Mouse (Mus musculus): ENCODE results near the gene D230025D16Rik. TPM values are rescaled to one million over a fixed set of nuclear protein-coding genes. Genes with fewer than 3 reads are reported as not detected.

Gene D230025D16Rik
- polyA plus RNA-seq, 1 experiment from 2014 or later = 14.8 TPM

DNA sequence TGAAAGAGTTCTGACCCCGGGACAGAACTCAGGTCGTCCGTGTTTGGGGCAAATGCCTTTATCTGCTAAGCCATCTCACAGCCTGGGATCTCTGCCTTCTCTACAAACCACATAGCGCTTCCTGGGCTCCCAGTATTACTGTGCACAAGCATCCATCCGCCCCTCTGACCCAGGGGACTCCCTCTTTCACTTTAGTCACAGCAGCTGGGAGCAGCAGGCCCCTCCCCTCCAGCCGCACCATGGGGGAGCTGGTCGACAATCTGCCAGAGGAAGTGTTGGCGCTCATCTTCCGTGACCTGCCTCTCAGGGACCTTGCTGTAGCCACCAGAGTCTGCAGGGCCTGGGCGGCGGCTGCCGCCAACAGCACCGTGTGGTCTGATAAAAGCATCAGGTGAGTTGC, 41.8 kb downstream of the D230025D16Rik start:
- Histone ChIP-seq H3K27ac (ENCODE audit: low read depth, low read length) (no peak overlapping the region), H3K36me3 (ENCODE audit: control insufficient read depth, insufficient read depth) (peaks cover 10% of the 10 kb centered on the region; the same call in 1 of the 2 replicates), H3K4me2 (replicated peaks; ENCODE audit: low read depth) (no peak overlapping the region), H3K27me3 (replicated peaks; ENCODE audit: control insufficient read depth, insufficient read depth, low read length) (peaks cover 40% of the 10 kb centered on the region), H3K9me3 (ENCODE audit: control insufficient read depth) (no peaks in the 10 kb centered on the region), H3K4me3 (ENCODE audit: low read depth, low read length) (no peak overlapping the region), H3K4me1 (replicated peaks; ENCODE audit: control insufficient read depth, insufficient read depth, low read length) (peaks cover 28% of the 10 kb centered on the region), H3K9ac (ENCODE audit: low read depth, low read length) (no peak overlapping the region)
- TF ChIP-seq CTCF (IDR thresholded peaks at IDR 0.05; ENCODE audit: low read depth) = no peak
- ATAC-seq = no peak
- WGBS = 64% methylated on average over 13 of the region's 13 CpGs

GRCm38 (mm10) chr8:105268342-105269074, 43.6 kb downstream of the D230025D16Rik start:
- 15% methylated on average over 65 of the region's 65 CpGs for WGBS
- ATAC-seq = no peak
- no peak for TF ChIP-seq CTCF (IDR thresholded peaks at IDR 0.05; ENCODE audit: low read depth)
- H3K36me3 ChIP-seq (ENCODE audit: control insufficient read depth, insufficient read depth) = peaks cover 10% of the 10 kb centered on the region; the same call in 1 of the 2 replicates
- peak overlapping the region; percentile 43 for H3K4me3 ChIP-seq (ENCODE audit: low read depth, low read length)
- H3K27ac ChIP-seq (ENCODE audit: low read depth, low read length) = no peak overlapping the region
- peaks cover 22% of the 10 kb centered on the region; the same call in 1 of the 2 replicates for H3K4me1 ChIP-seq (replicated peaks; ENCODE audit: control insufficient read depth, insufficient read depth, low read length)
- no peaks in the 10 kb centered on the region for H3K9me3 ChIP-seq (ENCODE audit: control insufficient read depth)
- H3K4me2 ChIP-seq (replicated peaks; ENCODE audit: low read depth) = peak overlapping the region; percentile 78
- H3K27me3 ChIP-seq (replicated peaks; ENCODE audit: control insufficient read depth, insufficient read depth, low read length) = peaks cover 57% of the 10 kb centered on the region
- H3K9ac ChIP-seq (ENCODE audit: low read depth, low read length) = no peak overlapping the region

GRCm38 (mm10) chr8:105269075-105269458, 44.1 kb downstream of the D230025D16Rik start:
- Histone ChIP-seq H3K9ac (ENCODE audit: low read depth, low read length) (no peak overlapping the region), H3K9me3 (ENCODE audit: control insufficient read depth) (no peaks in the 10 kb centered on the region), H3K27ac (ENCODE audit: low read depth, low read length) (no peak overlapping the region), H3K36me3 (ENCODE audit: control insufficient read depth, insufficient read depth) (peaks cover 10% of the 10 kb centered on the region; the same call in 1 of the 2 replicates), H3K27me3 (replicated peaks; ENCODE audit: control insufficient read depth, insufficient read depth, low read length) (peaks cover 58% of the 10 kb centered on the region), H3K4me1 (replicated peaks; ENCODE audit: control insufficient read depth, insufficient read depth, low read length) (peaks cover 22% of the 10 kb centered on the region; the same call in 1 of the 2 replicates), H3K4me2 (replicated peaks; ENCODE audit: low read depth) (peak overlapping the region; percentile 78), H3K4me3 (ENCODE audit: low read depth, low read length) (peak overlapping the region; percentile 43)
- no peak for ATAC-seq
- 16% methylated on average over 10 of the region's 10 CpGs for WGBS
- TF ChIP-seq CTCF (IDR thresholded peaks at IDR 0.05; ENCODE audit: low read depth) = no peak

DNA sequence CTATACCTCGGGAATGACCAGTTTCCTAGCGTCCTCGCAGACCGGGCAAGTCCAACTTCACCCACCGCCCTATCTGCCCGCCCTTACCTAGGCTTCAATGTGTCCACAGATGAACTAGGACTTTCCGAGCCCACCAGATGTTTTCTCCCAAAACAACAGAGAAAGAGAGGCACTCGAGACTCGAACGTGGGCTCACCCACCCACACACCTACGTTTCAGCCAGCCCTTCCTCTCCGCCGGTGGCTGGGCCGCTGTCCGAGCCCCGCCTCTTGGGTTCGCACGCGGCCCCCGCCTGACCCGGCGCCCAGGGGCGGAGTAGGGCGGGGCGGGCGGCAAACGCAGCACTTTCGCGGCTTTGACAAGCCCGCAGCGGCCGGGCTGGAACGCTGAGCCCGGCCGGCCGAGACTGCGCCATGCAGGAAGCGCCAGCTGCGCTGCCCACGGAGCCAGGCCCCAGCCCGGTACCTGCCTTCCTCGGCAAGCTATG, 44.6 kb downstream of the D230025D16Rik start, which contains the start of gene Hsf4:
Hsf4 (plus strand) TSS at position 341 of the 487 bp plus-strand sequence.
- H3K27ac ChIP-seq (ENCODE audit: low read depth, low read length) = no peak within 1 kb of the TSS
- 0 out of 2 replicates have a peak within 1 kb of the TSS, but pooled peaks have one; percentile 22 for H3K9ac ChIP-seq (ENCODE audit: low read depth, low read length)
- WGBS = 2% methylated on average over 42 of the region's 42 CpGs
- peak within 1 kb of the TSS; percentile 78 for H3K4me2 ChIP-seq (replicated peaks; ENCODE audit: low read depth)
- peak within 1 kb of the TSS; percentile 43 for H3K4me3 ChIP-seq (ENCODE audit: low read depth, low read length)
- peaks cover 61% of the 10 kb centered on the region for H3K27me3 ChIP-seq (replicated peaks; ENCODE audit: control insufficient read depth, insufficient read depth, low read length)
- peaks cover 10% of the 10 kb centered on the region; the same call in 1 of the 2 replicates for H3K36me3 ChIP-seq (ENCODE audit: control insufficient read depth, insufficient read depth)
- H3K9me3 ChIP-seq (ENCODE audit: control insufficient read depth) = no peaks in the 10 kb centered on the region
- TF ChIP-seq CTCF (IDR thresholded peaks at IDR 0.05; ENCODE audit: low read depth) = no peak
- ATAC-seq = peak; percentile 65
- peaks cover 22% of the 10 kb centered on the region; the same call in 1 of the 2 replicates for H3K4me1 ChIP-seq (replicated peaks; ENCODE audit: control insufficient read depth, insufficient read depth, low read length)

- Histone ChIP-seq H3K9ac (ENCODE audit: low read depth, low read length) (no peak overlapping the region), H3K4me2 (replicated peaks; ENCODE audit: low read depth) (peak overlapping the region; percentile 78), H3K4me1 (replicated peaks; ENCODE audit: control insufficient read depth, insufficient read depth, low read length) (peaks cover 17% of the 10 kb centered on the region; the same call in 1 of the 2 replicates), H3K9me3 (ENCODE audit: control insufficient read depth) (no peaks in the 10 kb centered on the region), H3K27ac (ENCODE audit: low read depth, low read length) (no peak overlapping the region), H3K4me3 (ENCODE audit: low read depth, low read length) (peak overlapping the region; percentile 43), H3K36me3 (ENCODE audit: control insufficient read depth, insufficient read depth) (peaks cover 10% of the 10 kb centered on the region; the same call in 1 of the 2 replicates), H3K27me3 (replicated peaks; ENCODE audit: control insufficient read depth, insufficient read depth, low read length) (peaks cover 69% of the 10 kb centered on the region)
- ATAC-seq = no peak
- TF ChIP-seq CTCF (IDR thresholded peaks at IDR 0.05; ENCODE audit: low read depth) = no peak
- WGBS = 8% methylated on average over 39 of the region's 39 CpGs
These were observed 45.4 kb downstream of the D230025D16Rik start for GRCm38 (mm10) chr8:105270101-105270915.

GRCm38 (mm10) chr8:105270916-105271186, 45.9 kb downstream of the D230025D16Rik start:
- peaks cover 19% of the 10 kb centered on the region; the same call in 1 of the 2 replicates for H3K4me1 ChIP-seq (replicated peaks; ENCODE audit: control insufficient read depth, insufficient read depth, low read length)
- peaks cover 10% of the 10 kb centered on the region; the same call in 1 of the 2 replicates for H3K36me3 ChIP-seq (ENCODE audit: control insufficient read depth, insufficient read depth)
- no peak for ATAC-seq
- 8% methylated on average over 11 of the region's 11 CpGs for WGBS
- H3K27me3 ChIP-seq (replicated peaks; ENCODE audit: control insufficient read depth, insufficient read depth, low read length) = peaks cover 73% of the 10 kb centered on the region
- no peak for TF ChIP-seq CTCF (IDR thresholded peaks at IDR 0.05; ENCODE audit: low read depth)
- no peak overlapping the region for H3K4me2 ChIP-seq (replicated peaks; ENCODE audit: low read depth)
- no peak overlapping the region for H3K27ac ChIP-seq (ENCODE audit: low read depth, low read length)
- no peak overlapping the region for H3K4me3 ChIP-seq (ENCODE audit: low read depth, low read length)
- no peak overlapping the region for H3K9ac ChIP-seq (ENCODE audit: low read depth, low read length)
- H3K9me3 ChIP-seq (ENCODE audit: control insufficient read depth) = no peaks in the 10 kb centered on the region
